Mouse (Mus musculus) forebrain, embryonic 12.5 days (tissue): ENCODE results near the gene Tnrc18. TPM values are rescaled to one million over a fixed set of nuclear protein-coding genes. Genes with fewer than 3 reads are reported as not detected.

ENCODE experiments used
- ATAC-seq: fragments of 200-750 bp; cut with Nextera tagmentation; 2 replicates; pipeline ENCODE4 v1.8.0; 2017; ENCODE audit warnings: moderate TSS enrichment; ENCODE audit not compliant: low FRiP score
- H3K27ac ChIP-seq: fragments of 300-500 bp; sonication (generic); 2 replicates; pipeline ENCODE4 v1.5.1; 2016; ENCODE audit warnings: mild to moderate bottlenecking
- H3K27me3 ChIP-seq: fragments of 300-500 bp; sonication (generic); 2 replicates; pipeline ENCODE4 v1.6.1; 2016; ENCODE audit warnings: mild to moderate bottlenecking
- H3K36me3 ChIP-seq: fragments of 300-500 bp; sonication (generic); replicated peaks from 2 replicates; pipeline ENCODE4 v1.6.1; 2016; ENCODE audit warnings: mild to moderate bottlenecking
- H3K4me1 ChIP-seq: fragments of 300-500 bp; sonication (generic); 2 replicates; pipeline ENCODE4 v1.6.1; 2016
- H3K4me2 ChIP-seq: fragments of 300-500 bp; sonication (generic); 2 replicates; pipeline ENCODE4 v1.6.1; 2016; ENCODE audit warnings: mild to moderate bottlenecking, moderate library complexity
- H3K4me3 ChIP-seq: fragments of 300-500 bp; sonication (generic); replicated peaks from 2 replicates; pipeline ENCODE4 v1.5.1; 2016; ENCODE audit warnings: mild to moderate bottlenecking
- H3K9ac ChIP-seq: fragments of 300-500 bp; sonication (generic); 2 replicates; pipeline ENCODE4 v1.6.1; 2016; ENCODE audit warnings: mild to moderate bottlenecking
- H3K9me3 ChIP-seq: fragments of 300-500 bp; sonication (generic); 2 replicates; pipeline ENCODE4 v1.6.1; 2016
- WGBS: fragments of 180-500 bp; shearing (Covaris S2); methylation state at CpG from one replicate; pipeline ENCODE4 v1.1.7; 2016; 5-methylcytosine and 5-hydroxymethylcytosine counted together
- polyA plus RNA-seq: library from polyadenylated mRNA; unstranded; fragments of >200 nt; fragmentation: Nextera tagmentation; extraction: Ambion mirVana; gene quantifications from 2 replicates; pipeline ENCODE4 v1.2.1, GENCODE M21; 2016

The Tnrc18 gene
- polyA plus RNA-seq, 1 experiment from 2014 or later, result 64.6 TPM

DNA sequence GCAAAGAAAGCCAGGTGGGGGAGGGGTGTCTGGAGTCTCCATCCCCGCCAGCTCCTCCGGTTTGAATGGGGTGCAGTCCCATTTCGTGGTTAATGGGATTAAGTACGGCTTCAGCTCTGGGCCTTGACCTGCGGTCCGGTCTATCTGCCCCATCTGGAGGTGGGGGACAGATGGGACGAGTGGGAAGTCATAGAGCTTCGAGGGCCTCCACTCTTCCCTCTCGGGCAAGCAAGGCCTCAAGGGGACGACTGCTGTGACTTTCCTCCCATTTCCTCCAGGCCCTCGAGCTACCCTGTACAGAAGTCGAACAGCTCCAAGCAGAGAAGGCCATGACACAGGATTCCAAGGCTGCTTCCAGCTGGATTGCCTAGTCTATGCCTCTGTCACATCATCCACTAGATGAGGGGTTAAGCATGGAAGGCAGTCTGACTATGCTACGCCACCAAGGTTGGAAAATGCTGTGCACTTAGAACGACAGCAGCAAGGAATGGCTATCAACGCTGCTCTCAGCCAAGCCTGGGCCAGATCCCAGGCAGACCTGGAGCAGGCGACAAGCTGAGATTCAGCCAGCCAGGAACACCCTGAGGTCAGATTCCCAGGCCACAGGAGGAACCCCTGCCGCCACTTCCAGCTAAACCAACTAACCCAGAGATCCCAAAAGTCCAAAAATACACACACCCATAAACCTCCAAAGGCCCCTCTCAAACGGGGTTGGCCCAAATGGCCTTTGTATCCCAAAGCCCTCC, 4.3 kb downstream of the Tnrc18 start:
- Histone ChIP-seq H3K9me3 (no peaks in the 10 kb centered on the region), H3K4me1 (peaks cover 43% of the 10 kb centered on the region), H3K9ac (peak overlapping the region; percentile 100), H3K27ac (peak overlapping the region; percentile 100), H3K4me2 (peak overlapping the region; percentile 97), H3K36me3 (peaks cover 38% of the 10 kb centered on the region), H3K27me3 (no peaks in the 10 kb centered on the region), H3K4me3 (peak overlapping the region; percentile 96)
- ATAC-seq, result no peak
- under 1% methylated on average over 18 of the region's 18 CpGs for WGBS

DNA sequence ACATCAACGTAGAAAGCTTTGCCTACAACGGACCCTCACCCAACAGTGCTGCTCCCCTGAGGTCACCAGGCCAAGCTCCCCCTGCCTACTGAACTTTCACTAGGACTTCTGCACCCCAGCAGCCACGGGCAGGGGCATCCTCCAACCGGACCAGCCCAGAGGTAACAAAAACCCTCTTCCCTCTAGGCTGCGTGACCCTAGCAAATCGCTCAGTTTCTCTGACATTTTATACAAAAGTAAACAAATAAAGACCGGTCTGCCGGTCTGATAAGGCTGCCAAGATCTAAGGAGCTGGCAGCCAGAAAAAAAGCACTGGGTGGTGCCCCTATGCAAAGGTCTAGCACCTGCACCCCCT, 4.9 kb downstream of the Tnrc18 start:
- H3K9ac ChIP-seq, result peak overlapping the region; percentile 100
- WGBS, result 3% methylated on average over 8 of the region's 8 CpGs
- H3K36me3 ChIP-seq, result peaks cover 43% of the 10 kb centered on the region
- ATAC-seq, result no peak
- peaks cover 43% of the 10 kb centered on the region for H3K4me1 ChIP-seq
- peak overlapping the region; percentile 100 for H3K27ac ChIP-seq
- no peaks in the 10 kb centered on the region for H3K27me3 ChIP-seq
- H3K4me2 ChIP-seq, result peak overlapping the region; percentile 97
- H3K9me3 ChIP-seq, result no peaks in the 10 kb centered on the region
- peak overlapping the region; percentile 96 for H3K4me3 ChIP-seq

DNA sequence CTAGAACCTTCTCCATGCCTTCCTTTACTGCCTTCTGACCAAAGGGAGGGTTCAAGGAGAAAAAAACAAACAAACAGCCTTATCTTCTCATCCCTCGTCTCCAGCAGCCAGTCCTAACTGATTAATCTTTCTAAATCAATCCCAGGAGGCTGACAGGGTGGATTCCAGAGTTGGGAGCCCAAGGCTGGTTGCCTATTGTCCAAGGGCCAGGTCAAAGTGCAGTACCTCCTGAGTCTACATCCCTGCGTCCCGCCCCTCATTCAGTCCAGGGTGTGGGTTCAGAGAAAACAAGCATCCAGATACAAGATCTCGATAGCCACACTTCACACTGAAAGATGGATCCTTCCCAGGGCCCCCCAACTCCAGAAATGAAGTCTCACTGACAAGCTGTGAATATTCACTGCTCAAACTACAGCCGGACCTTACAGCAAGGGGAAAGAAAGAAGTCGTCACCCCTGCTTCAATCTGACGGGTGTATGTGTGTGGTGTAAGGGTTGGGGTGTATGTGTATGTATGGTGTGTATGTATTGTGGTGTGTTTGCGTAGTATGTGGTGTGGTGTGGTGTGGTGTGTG, 5.5 kb downstream of the Tnrc18 start:
- H3K27ac ChIP-seq, result peak overlapping the region; percentile 100
- H3K27me3 ChIP-seq, result no peaks in the 10 kb centered on the region
- H3K4me3 ChIP-seq, result peak overlapping the region; percentile 96
- H3K9ac ChIP-seq, result peak overlapping the region; percentile 100
- ATAC-seq, result no peak
- H3K36me3 ChIP-seq, result peaks cover 49% of the 10 kb centered on the region
- peaks cover 43% of the 10 kb centered on the region for H3K4me1 ChIP-seq
- 16% methylated on average over 8 of the region's 8 CpGs for WGBS
- H3K4me2 ChIP-seq, result peak overlapping the region; percentile 97
- H3K9me3 ChIP-seq, result no peaks in the 10 kb centered on the region

- peak overlapping the region; percentile 96 for H3K4me3 ChIP-seq
- 20% methylated on average over 20 of the region's 20 CpGs for WGBS
- H3K27me3 ChIP-seq, result no peaks in the 10 kb centered on the region
- H3K9me3 ChIP-seq, result no peaks in the 10 kb centered on the region
- peaks cover 48% of the 10 kb centered on the region for H3K4me1 ChIP-seq
- peak overlapping the region; percentile 100 for H3K9ac ChIP-seq
- peak overlapping the region; percentile 100 for H3K27ac ChIP-seq
- peak overlapping the region; percentile 97 for H3K4me2 ChIP-seq
- no peak for ATAC-seq
- peaks cover 55% of the 10 kb centered on the region for H3K36me3 ChIP-seq
These were observed 6.5 kb downstream of the Tnrc18 start for GRCm38 (mm10) chr5:142810710-142811599.

- H3K9me3 ChIP-seq, result no peaks in the 10 kb centered on the region
- no peaks in the 10 kb centered on the region for H3K27me3 ChIP-seq
- H3K4me2 ChIP-seq, result no peak overlapping the region
- H3K27ac ChIP-seq, result no peak overlapping the region
- ATAC-seq, result no peak
- WGBS, result 87% methylated on average over 7 of the region's 7 CpGs
- no peak overlapping the region for H3K9ac ChIP-seq
- no peak overlapping the region for H3K4me3 ChIP-seq
- H3K4me1 ChIP-seq, result peaks cover 67% of the 10 kb centered on the region
- H3K36me3 ChIP-seq, result peaks cover 49% of the 10 kb centered on the region
These were observed 9.8 kb downstream of the Tnrc18 start for GRCm38 (mm10) chr5:142807661-142808060.

DNA sequence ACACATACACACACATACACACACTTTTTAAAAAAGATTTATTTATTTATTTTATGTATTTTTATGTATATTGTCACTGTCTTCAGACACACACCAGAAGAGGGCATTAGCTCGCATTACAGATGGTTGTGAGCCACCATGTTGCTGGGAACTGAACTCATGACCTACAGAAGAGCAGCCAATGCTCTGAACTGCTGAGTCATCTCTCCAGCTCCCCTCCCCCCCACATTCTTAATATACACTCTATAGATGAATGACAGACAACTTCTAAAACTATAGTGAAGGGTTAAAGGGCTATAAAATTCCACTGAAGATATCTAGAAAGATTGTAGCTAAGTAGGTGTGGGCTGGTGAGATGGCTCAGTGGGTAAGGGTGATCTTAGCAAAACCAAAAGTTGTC, 13.7 kb downstream of the Tnrc18 start:
- Histone ChIP-seq H3K9ac (no peak overlapping the region), H3K27ac (0 out of 2 replicates have a peak overlapping the region, but pooled peaks have one; percentile 71)
- 88% methylated on average over 1 of the region's 1 CpGs for WGBS

DNA sequence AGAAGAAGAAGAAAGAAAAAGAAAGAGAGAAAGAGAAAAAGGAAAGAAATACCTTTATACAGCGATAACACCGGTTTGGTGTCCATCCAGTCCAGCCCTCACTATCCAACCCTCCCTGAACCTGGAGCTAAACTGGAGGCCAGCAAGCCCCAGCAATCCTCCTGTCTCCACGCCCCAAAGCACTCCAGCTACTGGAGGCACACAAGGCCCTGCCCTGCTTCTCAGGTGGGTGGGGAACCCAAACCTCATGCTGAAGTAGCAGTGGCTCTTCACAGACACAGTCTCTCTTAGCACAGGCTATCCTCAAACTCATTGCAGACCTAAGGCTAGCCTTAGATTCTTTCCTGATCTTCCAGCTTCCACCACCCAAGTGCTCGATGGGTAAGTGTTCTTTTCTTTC, 14.6 kb downstream of the Tnrc18 start:
- peak overlapping the region; percentile 42; the same call in 1 of the 2 replicates for H3K27ac ChIP-seq
- no peak overlapping the region for H3K4me3 ChIP-seq
- no peaks in the 10 kb centered on the region for H3K27me3 ChIP-seq
- H3K4me1 ChIP-seq, result peaks cover 76% of the 10 kb centered on the region
- H3K36me3 ChIP-seq, result peaks cover 37% of the 10 kb centered on the region
- ATAC-seq, result no peak
- WGBS, result 76% methylated on average over 4 of the region's 4 CpGs
- no peak overlapping the region for H3K4me2 ChIP-seq
- H3K9ac ChIP-seq, result 0 out of 2 replicates have a peak overlapping the region, but pooled peaks have one; percentile 18
- H3K9me3 ChIP-seq, result no peaks in the 10 kb centered on the region

More for the DNA sequence above, 13.7 kb downstream of the Tnrc18 start:
- Histone ChIP-seq H3K4me2 (no peak overlapping the region), H3K9me3 (no peaks in the 10 kb centered on the region), H3K36me3 (peaks cover 38% of the 10 kb centered on the region), H3K4me3 (no peak overlapping the region), H3K27me3 (no peaks in the 10 kb centered on the region), H3K4me1 (peaks cover 71% of the 10 kb centered on the region)
- ATAC-seq, result no peak

- Histone ChIP-seq H3K4me2 (peak overlapping the region; percentile 19; the same call in 1 of the 2 replicates), H3K27me3 (no peaks in the 10 kb centered on the region), H3K27ac (peak overlapping the region; percentile 50; the same call in 1 of the 2 replicates), H3K4me3 (no peak overlapping the region), H3K36me3 (peaks cover 33% of the 10 kb centered on the region), H3K9ac (peak overlapping the region; percentile 18; the same call in 1 of the 2 replicates), H3K4me1 (peaks cover 78% of the 10 kb centered on the region), H3K9me3 (no peaks in the 10 kb centered on the region)
- no peak for ATAC-seq
- WGBS, result 51% methylated on average over 2 of the region's 2 CpGs
These were observed 15.5 kb downstream of the Tnrc18 start for GRCm38 (mm10) chr5:142801977-142802376.

- peak overlapping the region; percentile 29 for H3K4me2 ChIP-seq
These were observed 16.8 kb downstream of the Tnrc18 start for GRCm38 (mm10) chr5:142800656-142801055.

DNA sequence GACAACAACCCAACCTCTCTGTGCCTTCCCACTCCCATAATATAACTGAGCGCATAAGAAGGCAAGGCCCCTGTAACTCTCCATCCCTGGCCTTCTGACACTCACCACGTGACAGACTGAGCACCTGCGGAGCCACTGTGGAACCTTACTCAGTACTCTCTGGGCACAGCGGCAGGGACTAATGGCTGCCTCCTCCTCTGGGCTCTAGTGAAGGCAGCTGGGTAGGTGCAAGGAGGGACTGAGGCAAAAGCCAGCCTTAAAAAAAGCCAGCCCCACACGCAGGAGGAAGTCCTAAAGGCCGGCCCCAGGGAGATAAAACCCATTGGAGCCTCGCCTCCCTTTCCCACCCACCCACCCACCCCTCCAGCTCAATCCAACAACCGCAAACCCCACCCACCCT, 17.3 kb downstream of the Tnrc18 start:
- H3K4me1 ChIP-seq, result peaks cover 78% of the 10 kb centered on the region
- ATAC-seq, result no peak
- H3K36me3 ChIP-seq, result peaks cover 30% of the 10 kb centered on the region
- H3K4me3 ChIP-seq, result no peak overlapping the region
- peak overlapping the region; percentile 40 for H3K9ac ChIP-seq
- H3K9me3 ChIP-seq, result no peaks in the 10 kb centered on the region
- WGBS, result 20% methylated on average over 8 of the region's 8 CpGs
- H3K27ac ChIP-seq, result peak overlapping the region; percentile 42; the same call in 1 of the 2 replicates
- peak overlapping the region; percentile 29 for H3K4me2 ChIP-seq
- no peaks in the 10 kb centered on the region for H3K27me3 ChIP-seq

More at GRCm38 (mm10) chr5:142800656-142801055, 16.8 kb downstream of the Tnrc18 start:
- no peaks in the 10 kb centered on the region for H3K27me3 ChIP-seq
- no peak for ATAC-seq
- WGBS, result 12% methylated on average over 6 of the region's 6 CpGs
- H3K27ac ChIP-seq, result peak overlapping the region; percentile 42; the same call in 1 of the 2 replicates
- H3K9ac ChIP-seq, result peak overlapping the region; percentile 40
- H3K4me3 ChIP-seq, result no peak overlapping the region
- no peaks in the 10 kb centered on the region for H3K9me3 ChIP-seq
- peaks cover 30% of the 10 kb centered on the region for H3K36me3 ChIP-seq
- peaks cover 77% of the 10 kb centered on the region for H3K4me1 ChIP-seq

GRCm38 (mm10) chr5:142799259-142799658, 18.2 kb downstream of the Tnrc18 start:
- no peak overlapping the region for H3K27ac ChIP-seq
- ATAC-seq, result no peak
- no peak overlapping the region for H3K4me3 ChIP-seq
- H3K4me1 ChIP-seq, result peaks cover 77% of the 10 kb centered on the region
- H3K9me3 ChIP-seq, result no peaks in the 10 kb centered on the region
- no peak overlapping the region for H3K9ac ChIP-seq
- H3K27me3 ChIP-seq, result no peaks in the 10 kb centered on the region
- peaks cover 35% of the 10 kb centered on the region for H3K36me3 ChIP-seq
- no peak overlapping the region for H3K4me2 ChIP-seq
- 67% methylated on average over 4 of the region's 4 CpGs for WGBS

DNA sequence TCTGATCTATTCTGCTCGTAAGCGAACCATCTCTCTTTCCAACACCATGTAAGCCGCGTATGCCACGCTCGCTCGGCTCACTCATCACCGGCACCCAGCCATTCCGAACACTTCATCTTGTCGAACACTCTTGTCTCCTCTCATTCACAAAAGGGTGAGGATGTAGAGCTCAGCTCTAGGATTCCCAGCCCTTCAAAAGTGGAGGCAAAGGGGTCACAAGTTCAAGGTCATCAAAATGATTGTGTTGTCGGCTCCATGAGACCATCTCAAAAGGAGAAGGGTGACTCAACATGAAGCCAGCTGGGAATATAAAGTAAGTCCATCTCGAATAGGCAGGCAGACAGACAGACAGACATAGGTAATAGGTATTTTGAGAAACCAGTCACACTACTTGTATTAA, 19.3 kb downstream of the Tnrc18 start:
- Histone ChIP-seq H3K9ac (no peak overlapping the region), H3K4me3 (no peak overlapping the region), H3K36me3 (peaks cover 38% of the 10 kb centered on the region), H3K27ac (no peak overlapping the region), H3K27me3 (no peaks in the 10 kb centered on the region), H3K9me3 (no peaks in the 10 kb centered on the region), H3K4me2 (no peak overlapping the region), H3K4me1 (peaks cover 75% of the 10 kb centered on the region)
- no peak for ATAC-seq
- 85% methylated on average over 12 of the region's 12 CpGs for WGBS
